In genomic region chr4:108071235-108071901, GRCm38 (mm10) we compare ENCODE assay signal across 8 mouse cellular contexts. TPM values are rescaled to one million over a fixed set of nuclear protein-coding genes. Genes with fewer than 3 reads are reported as not detected.
DNase-seq lines count a peak whose midpoint lies in the region; ATAC-seq and TF ChIP-seq lines count a peak whose summit lies in the region.

No protein-coding gene starts in this region.

- H3K9me3 ChIP-seq in E14TG2a.4 (ENCODE audit: low read length): no peaks in the 10 kb centered on the region
- no peaks in the 10 kb centered on the region for H3K9me3 ChIP-seq in forebrain, embryonic 13.5 days (replicated peaks)
- H3K9me3 ChIP-seq in neural tube, embryonic 15.5 days (replicated peaks): no peaks in the 10 kb centered on the region

- no peaks in the 10 kb centered on the region for H3K27me3 ChIP-seq in E14TG2a.4 (ENCODE audit: insufficient read depth, low read length)
- no peaks in the 10 kb centered on the region for H3K27me3 ChIP-seq in forebrain, embryonic 13.5 days
- no peaks in the 10 kb centered on the region for H3K27me3 ChIP-seq in neural tube, embryonic 15.5 days (replicated peaks)

- H3K36me3 ChIP-seq in E14TG2a.4 (ENCODE audit: insufficient read depth, low read length): peaks cover 29% of the 10 kb centered on the region
- H3K36me3 ChIP-seq in forebrain, embryonic 13.5 days (ENCODE audit: poor library complexity, severe bottlenecking): peaks cover 12% of the 10 kb centered on the region
- H3K36me3 ChIP-seq in neural tube, embryonic 15.5 days: peaks cover 15% of the 10 kb centered on the region

- H3K4me3 ChIP-seq in E14TG2a.4 (replicated peaks; ENCODE audit: low read length): peak overlapping the region; percentile 75
- H3K4me3 ChIP-seq in forebrain, embryonic 13.5 days: peak overlapping the region; percentile 52
- H3K4me3 ChIP-seq in neural tube, embryonic 15.5 days (replicated peaks): peak overlapping the region; percentile 54

- peak overlapping the region; percentile 70 for H3K9ac ChIP-seq in forebrain, embryonic 13.5 days
- H3K9ac ChIP-seq in neural tube, embryonic 15.5 days (replicated peaks): peak overlapping the region; percentile 35

- ATAC-seq in forebrain, embryonic 13.5 days: peak; percentile 99
- ATAC-seq in neural tube, embryonic 15.5 days (ENCODE audit: low FRiP score): peak; percentile 98

- H3K4me1 ChIP-seq in E14TG2a.4 (replicated peaks; ENCODE audit: low read depth, low read length): peaks cover 20% of the 10 kb centered on the region
- H3K4me1 ChIP-seq in forebrain, embryonic 13.5 days: peaks cover 17% of the 10 kb centered on the region
- H3K4me1 ChIP-seq in neural tube, embryonic 15.5 days: peaks cover 21% of the 10 kb centered on the region

- no peak overlapping the region for H3K27ac ChIP-seq in forebrain, embryonic 13.5 days
- H3K27ac ChIP-seq in neural tube, embryonic 15.5 days (replicated peaks): peak overlapping the region; percentile 1; the same call in 1 of the 2 replicates

- H3K4me2 ChIP-seq in forebrain, embryonic 13.5 days: peak overlapping the region; percentile 93
- peak overlapping the region; percentile 69 for H3K4me2 ChIP-seq in neural tube, embryonic 15.5 days

- DNase-seq in c-Kit-positive CD71-positive TER-119-positive erythroid progenitor cells, embryonic 14.5 days (ENCODE audit: low spot score): peak; percentile 89
- peak; percentile 96 to 97 for DNase-seq in heart, postnatal 14 days
- DNase-seq in layer of hippocampus, adult 11-12 months (ENCODE audit: low spot score): peak; percentile 92
- DNase-seq in lung, adult 18-20 months: peak; percentile 96 to 97
- peak; percentile 94 for DNase-seq in testis, postnatal 14 days (ENCODE audit: low spot score)

- intact Hi-C loops in heart, postnatal 14 days (cut with DNase I): no loop called here

- 3% methylated on average over 26 of the region's 26 CpGs for WGBS in forebrain, embryonic 13.5 days
- WGBS in neural tube, embryonic 15.5 days: 2% methylated on average over 26 of the region's 26 CpGs

- TF ChIP-seq CTCF in E14TG2a.4 (conservative IDR thresholded peaks at IDR 0.05; ENCODE audit: low read length): no peak

RNA-seq across cellular contexts. Expression of gene Podn, which starts 24.9 kb away (rescaled TPM):
- 0.15 and 0.27 TPM in 2 replicates for polyA plus RNA-seq in forebrain, embryonic 13.5 days (2015; fragmentation: Nextera tagmentation; extraction: Ambion mirVana)
- total RNA-seq in heart, postnatal 14 days (2021): 10 to 100 TPM; 16.0 to 31.0 TPM
- 0.32 and 0.44 TPM in 2 replicates for polyA plus RNA-seq in neural tube, embryonic 15.5 days (2015; fragmentation: Nextera tagmentation; extraction: Ambion mirVana)
